Mouse (Mus musculus) MEL (cell line): ENCODE data around the gene Crk. TPM values are rescaled to one million over a fixed set of nuclear protein-coding genes. Genes with fewer than 3 reads are reported as not detected.

ENCODE experiments used
- DNase-seq: peaks from one replicate; pipeline ENCODE4 v3.0.0; 2011; ENCODE audit warnings: low read depth, low spot score
- H3K27ac ChIP-seq: 2 replicates; pipeline ENCODE4 v1.5.1; 2012; ENCODE audit warnings: low read depth, mild to moderate bottlenecking, control low read depth, low read length, moderate library complexity; ENCODE audit not compliant: control insufficient read depth
- H3K27me3 ChIP-seq, 2 experiments: fragments of 150-350 bp in 1 of 2; sonication (generic) in 1 of 2; 2 replicates each; pipeline ENCODE4 v1.6.1; 2012; ENCODE audit warnings: low read length in 2 of 2, mild to moderate bottlenecking in 2 of 2, improper control_type of control experiment in 1 of 2, moderate library complexity in 1 of 2; ENCODE audit not compliant: insufficient read depth in 2 of 2, control insufficient read depth in 1 of 2
- H3K36me3 ChIP-seq, 2 experiments: 2 replicates each; pipeline ENCODE4 v1.6.1; 2012 to 2014; ENCODE audit warnings: low read length in 2 of 2, improper control_type of control experiment in 1 of 2, inconsistent platforms in 1 of 2, mild to moderate bottlenecking in 1 of 2; ENCODE audit not compliant: insufficient read depth in 2 of 2, control insufficient read depth in 1 of 2
- H3K4me1 ChIP-seq, 2 experiments: fragments of 150-350 bp in 1 of 2; sonication (generic) in 1 of 2; 2 replicates each; pipeline ENCODE4 v1.6.1; 2012; ENCODE audit warnings: low read length in 2 of 2, improper control_type of control experiment in 1 of 2, mild to moderate bottlenecking in 1 of 2; ENCODE audit not compliant: insufficient read depth in 2 of 2, control insufficient read depth in 1 of 2
- H3K4me3 ChIP-seq, 2 experiments: fragments of 150-350 bp in 1 of 2; sonication (generic) in 1 of 2; 2 replicates each; pipeline ENCODE4 v1.5.1; 2012; ENCODE audit warnings: low read depth in 2 of 2, low read length in 2 of 2, mild to moderate bottlenecking in 2 of 2, moderate library complexity in 2 of 2, control low read depth in 1 of 2, improper control_type of control experiment in 1 of 2; ENCODE audit not compliant: control insufficient read depth in 1 of 2, insufficient read depth in 1 of 2
- H3K79me2 ChIP-seq: 2 replicates; pipeline ENCODE4 v1.6.1; 2012; ENCODE audit warnings: mild to moderate bottlenecking, low read length, moderate library complexity; ENCODE audit not compliant: control insufficient read depth, poor library complexity, insufficient read depth
- H3K9ac ChIP-seq: 2 replicates; pipeline ENCODE4 v1.6.1; 2012; ENCODE audit warnings: low read depth, mild to moderate bottlenecking, control low read depth, low read length, moderate library complexity; ENCODE audit not compliant: control insufficient read depth, poor library complexity, severe bottlenecking
- H3K9me3 ChIP-seq: fragments of 150-350 bp; sonication (generic); replicated peaks from 2 replicates; pipeline ENCODE4 v1.6.1; 2012; ENCODE audit warnings: mild to moderate bottlenecking, low read length, improper control_type of control experiment, moderate library complexity; ENCODE audit not compliant: insufficient read depth
- CTCF ChIP-seq, 3 experiments: IDR thresholded peaks in 2 of 3; conservative IDR thresholded peaks in 1 of 3; 2 replicates each; pipeline ENCODE4 v1.5.1; 2011 to 2012; ENCODE audit warnings: low read length in 3 of 3, low read depth in 2 of 3, mild to moderate bottlenecking in 2 of 3, improper control_type of control experiment in 1 of 3, inconsistent platforms in 1 of 3, mixed read lengths in 1 of 3, moderate library complexity in 1 of 3; ENCODE audit not compliant: control insufficient read depth in 1 of 3, insufficient read depth in 1 of 3, poor library complexity in 1 of 3, severe bottlenecking in 1 of 3
- EP300 ChIP-seq, 2 experiments: IDR thresholded peaks; 2 replicates each; pipeline ENCODE4 v1.6.1; 2011; ENCODE audit warnings: improper control_type of control experiment in 2 of 2, low read length in 2 of 2, low read depth in 1 of 2, mild to moderate bottlenecking in 1 of 2
- KAT2A ChIP-seq: conservative IDR thresholded peaks from 2 replicates; pipeline ENCODE4 v1.6.1; 2012; ENCODE audit warnings: low read depth, low read length, improper control_type of control experiment, inconsistent platforms
- MAX ChIP-seq: IDR thresholded peaks from 2 replicates; pipeline ENCODE4 v1.6.1; 2011; ENCODE audit warnings: low read length, improper control_type of control experiment
- NRF1 ChIP-seq: IDR thresholded peaks from 2 replicates; pipeline ENCODE4 v1.6.1; 2014; ENCODE audit warnings: low read depth, mild to moderate bottlenecking, inconsistent platforms, low read length, improper control_type of control experiment, moderate library complexity; ENCODE audit not compliant: poor library complexity, insufficient read depth, severe bottlenecking
- POLR2A ChIP-seq, 2 experiments: IDR thresholded peaks; 2 replicates each; pipeline ENCODE4 v1.6.1; 2011 to 2012; ENCODE audit warnings: low read length in 2 of 2, mild to moderate bottlenecking in 2 of 2, control low read depth in 1 of 2, improper control_type of control experiment in 1 of 2, low read depth in 1 of 2, moderate library complexity in 1 of 2; ENCODE audit not compliant: control insufficient read depth in 1 of 2, insufficient read depth in 1 of 2, poor library complexity in 1 of 2
- POLR2AphosphoS2 ChIP-seq: IDR thresholded peaks from 2 replicates; pipeline ENCODE4 v1.6.1; 2011; ENCODE audit warnings: low read length, improper control_type of control experiment
- TBP ChIP-seq: IDR thresholded peaks from 2 replicates; pipeline ENCODE4 v1.8.0; 2011; ENCODE audit warnings: low read depth, low read length, improper control_type of control experiment
- polyA plus RNA-seq, 2 experiments: library from polyadenylated mRNA; stranded (reverse) in 1 of 2; unstranded in 1 of 2; fragments of >175 nt in 1 of 2; fragments of >200 nt in 1 of 2; gene quantifications; 2 replicates each; pipeline versions ENCODE4 v1.2.1 to v1.2.4; 2012; ENCODE audit warnings: low replicate concordance in 2 of 2, low read depth in 1 of 2; ENCODE audit not compliant: insufficient read length in 2 of 2, insufficient read depth in 1 of 2, missing spikeins in 1 of 2
- total RNA-seq: library from RNA; depleted of rRNA; stranded (reverse); fragments of 300-350 nt; gene quantifications from 2 replicates; pipeline ENCODE4 v1.2.3, GENCODE M21; 2012

Crk gene
- total and polyA plus RNA-seq, 3 experiments, result 33.8 to 68.0 (median 66.2) TPM

DNA sequence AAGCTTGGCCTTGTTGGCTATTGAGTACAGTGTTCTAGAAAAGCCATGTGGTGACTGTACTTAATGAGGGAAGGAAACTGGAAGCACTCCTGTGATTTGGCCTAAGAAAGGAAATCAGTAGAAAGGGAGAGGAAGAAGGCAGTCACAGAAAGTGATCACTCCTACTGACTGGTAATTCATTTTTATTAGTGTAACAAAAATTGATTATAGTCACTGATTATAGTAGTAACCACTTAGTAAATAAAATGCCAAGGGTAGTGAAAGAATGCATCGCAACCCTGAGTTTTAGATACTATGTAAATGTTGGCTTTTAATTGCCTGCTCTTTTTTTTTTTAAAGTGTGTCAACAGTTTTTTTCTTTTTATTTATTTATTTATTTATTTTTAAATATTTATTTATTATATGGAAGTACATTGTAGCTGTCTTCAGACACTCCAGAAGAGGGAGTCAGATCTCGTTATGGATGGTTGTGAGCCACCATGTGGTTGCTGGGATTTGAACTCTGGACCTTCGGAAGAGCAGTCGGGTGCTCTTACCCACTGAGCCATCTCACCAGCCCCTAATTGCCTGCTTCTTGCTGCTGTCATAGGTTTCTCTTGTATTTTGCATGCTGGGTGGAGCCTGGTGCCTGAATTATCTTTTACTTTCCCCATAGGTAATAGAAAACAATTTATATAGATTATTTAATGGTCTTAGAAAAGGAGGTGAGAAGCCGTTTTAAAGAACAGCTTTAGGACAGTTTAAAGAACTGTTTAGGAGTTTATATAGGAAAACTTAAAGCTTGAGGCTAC, 56.6 kb downstream of the Crk start:
- DNase-seq, result no peak
- Histone ChIP-seq H3K27me3 (no peaks in the 10 kb centered on the region), H3K9me3 (no peaks in the 10 kb centered on the region), H3K4me3 (no peak overlapping the region), H3K79me2 (peaks cover 73% of the 10 kb centered on the region), H3K27ac (no peak overlapping the region), H3K9ac (0 out of 2 replicates have a peak overlapping the region, but pooled peaks have one; percentile 5), H3K36me3 (peaks cover 19 to 64% of the 10 kb centered on the region in 2 experiments), H3K4me1 (peaks cover 25 to 32% of the 10 kb centered on the region in 2 experiments)
- TF ChIP-seq TBP (peak; percentile 58; the same call in 1 of the 2 replicates), MAX (no peak), EP300 (IDR thresholded peaks at IDR 0.05; ENCODE audit: low read depth in 1 of 2, low read length in 2 of 2) (no peak), CTCF (IDR thresholded peaks at IDR 0.05 in 2 of 3, conservative IDR thresholded peaks at IDR 0.05 in 1 of 3; ENCODE audit: control insufficient read depth in 1 of 3, insufficient read depth in 1 of 3, low read depth in 2 of 3, low read length in 3 of 3, poor library complexity in 1 of 3, severe bottlenecking in 1 of 3) (no peak), POLR2AphosphoS2 (no peak; the same call in 1 of the 2 replicates)

DNA sequence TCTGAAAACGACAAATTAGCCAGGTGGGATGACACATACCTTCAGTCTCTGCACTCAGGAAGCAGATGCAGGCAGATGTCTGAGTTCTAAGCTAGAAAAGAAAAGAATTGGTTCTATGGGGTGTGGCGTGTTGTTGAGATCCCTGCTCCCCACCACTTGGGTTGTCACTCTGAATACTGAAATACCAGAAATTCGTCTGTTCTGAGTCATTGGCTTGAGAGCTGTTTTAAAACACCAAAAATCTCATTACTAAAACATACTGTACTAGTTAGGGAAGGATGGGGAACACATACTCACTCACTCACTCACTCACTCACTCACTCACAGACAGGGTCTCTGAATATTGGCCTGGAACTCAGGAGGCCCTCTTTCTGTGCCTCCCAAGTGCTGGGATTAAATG, 57.9 kb downstream of the Crk start:
- Histone ChIP-seq H3K4me1 (peaks cover 38% of the 10 kb centered on the region in 2 experiments), H3K27ac (no peak overlapping the region), H3K9me3 (no peaks in the 10 kb centered on the region), H3K4me3 (no peak overlapping the region), H3K36me3 (peaks cover 23 to 76% of the 10 kb centered on the region in 2 experiments), H3K27me3 (no peaks in the 10 kb centered on the region), H3K9ac (0 out of 2 replicates have a peak overlapping the region, but pooled peaks have one; percentile 10), H3K79me2 (peaks cover 86% of the 10 kb centered on the region)
- TF ChIP-seq POLR2A (IDR thresholded peaks at IDR 0.05; ENCODE audit: control insufficient read depth in 1 of 2, insufficient read depth in 1 of 2, low read depth in 1 of 2, low read length in 2 of 2, poor library complexity in 1 of 2) (0 out of 4 replicates have a peak, but pooled peaks of 1 of the 2 experiments have one; percentile 2), NRF1 (no peak)
- DNase-seq, result no peak

DNA sequence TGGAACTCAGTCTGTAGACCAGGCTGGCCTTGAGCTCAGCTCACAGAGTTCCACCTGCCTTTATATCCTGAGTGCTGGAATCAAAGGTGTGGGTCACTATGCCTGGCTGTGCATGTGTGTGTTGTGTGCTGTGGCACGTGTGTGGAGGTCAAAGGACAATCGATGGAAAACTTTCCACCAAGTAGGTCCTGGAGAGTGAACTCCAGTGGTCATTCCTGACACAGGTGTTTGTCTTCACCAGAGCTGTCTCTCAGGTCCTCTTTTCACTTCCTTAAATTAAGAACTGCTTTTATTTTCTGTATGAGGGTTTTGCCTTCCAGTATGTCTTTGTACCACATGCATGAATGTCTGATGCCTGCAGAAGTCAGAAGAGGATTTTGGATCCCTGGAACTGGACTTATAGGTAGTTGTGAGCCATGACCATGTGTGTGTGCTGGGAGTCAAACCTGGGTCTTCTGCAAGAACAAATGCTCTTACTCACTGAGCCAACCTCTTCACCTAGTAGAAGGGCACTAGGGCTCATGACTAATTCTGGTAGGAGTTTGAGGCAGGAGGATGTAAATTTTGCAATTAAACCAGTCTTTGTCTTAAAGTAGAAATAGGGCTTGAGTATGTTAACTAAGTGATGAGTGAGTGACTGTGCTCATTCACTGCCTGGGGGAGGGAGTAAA, 58.9 kb downstream of the Crk start:
- no peak for TF ChIP-seq KAT2A
- TF ChIP-seq, all 39 proteins: peak for 0

More for the DNA sequence above, 58.9 kb downstream of the Crk start:
- no peak overlapping the region for H3K9ac ChIP-seq
- H3K4me1 ChIP-seq, result peaks cover 38 to 40% of the 10 kb centered on the region in 2 experiments
- no peak overlapping the region for H3K27ac ChIP-seq
- H3K27me3 ChIP-seq, result no peaks in the 10 kb centered on the region
- H3K9me3 ChIP-seq, result no peaks in the 10 kb centered on the region
- H3K36me3 ChIP-seq, result peaks cover 30 to 81% of the 10 kb centered on the region in 2 experiments
- no peak overlapping the region for H3K4me3 ChIP-seq
- DNase-seq, result peak; percentile 23
- peaks cover 93% of the 10 kb centered on the region for H3K79me2 ChIP-seq
